Mouse (Mus musculus): ENCODE measurements around the gene Ythdf2.

- TF ChIP-seq CTCF (IDR thresholded peaks at IDR 0.05; ENCODE audit: control insufficient read depth, insufficient read depth, low read length) (no peak), POLR2A (IDR thresholded peaks at IDR 0.05; ENCODE audit: borderline replicate concordance, control insufficient read depth, low read depth, low read length) (no peak)
Observed at GRCm38 (mm10) chr4:132194975-132195374, 17.1 kb downstream of the Ythdf2 start.

Data from bone marrow, adult 2 months (tissue).